Mouse (Mus musculus): ENCODE results near the gene Dock9. TPM values are rescaled to one million over a fixed set of nuclear protein-coding genes. Genes with fewer than 3 reads are reported as not detected.

Gene Dock9
- polyA plus RNA-seq (2017; shearing (Covaris generic)), result 13.8 TPM

GRCm38 (mm10) chr14:121797457-121798410 lies at the start of gene Dock9:
Dock9 (minus strand) TSS chr14:121797837.

DNA sequence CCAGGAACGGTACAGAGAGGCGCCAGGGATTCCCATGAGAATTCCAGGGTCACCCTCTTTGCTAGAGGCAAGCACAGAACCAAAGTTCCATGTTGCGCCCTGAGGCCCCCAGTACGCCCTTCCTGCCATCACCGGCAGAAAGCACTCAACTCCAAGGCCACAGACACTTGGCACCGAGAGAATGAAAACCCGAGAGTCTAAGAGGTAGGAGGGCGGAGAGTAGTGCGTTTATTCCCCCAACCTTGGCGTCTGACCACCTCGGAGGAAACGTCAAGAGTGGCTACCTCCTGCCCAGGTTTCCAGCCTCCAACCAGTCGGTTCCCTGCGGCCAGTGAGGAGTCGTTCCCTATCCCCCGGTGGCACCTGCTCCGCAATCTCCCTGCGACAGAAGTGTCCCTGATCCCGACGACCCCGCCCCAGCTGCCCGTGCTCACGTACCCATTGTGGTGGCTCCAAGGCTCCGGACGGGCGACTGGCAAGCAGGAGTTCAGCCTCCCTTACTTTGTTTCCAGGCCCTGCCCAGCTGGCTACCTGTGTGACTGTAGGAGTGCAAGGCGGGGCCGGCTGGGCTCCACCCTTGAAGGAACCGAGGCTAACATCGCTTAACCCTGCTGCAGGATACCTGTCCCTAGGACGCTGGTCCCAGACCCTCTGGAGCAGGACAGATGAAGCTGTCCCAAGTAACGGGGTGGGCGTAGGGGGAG lies 292.7 kb downstream of the Dock9 start, which contains the start of gene Slc15a1:
Gene Slc15a1 (minus strand): TSS at position 472 of the 704 bp plus-strand sequence.

Other genes starting within 250 kb of the Dock9 start
- gene Ubac2, start 80.8 kb upstream of the Dock9 start, polyA plus RNA-seq (2017; shearing (Covaris generic)), result 117 TPM
- gene Gpr18, start 117.9 kb upstream of the Dock9 start, polyA plus RNA-seq (2017; shearing (Covaris generic)), result 96.7 TPM
- 453 TPM for gene Gpr183, start 167.4 kb upstream of the Dock9 start, polyA plus RNA-seq (2017; shearing (Covaris generic))
- not detected for gene Timm8a2, start 236.8 kb upstream of the Dock9 start, polyA plus RNA-seq (2017; shearing (Covaris generic))